8 mouse cellular contexts compared by ENCODE assay signal in genomic region chr7:73539116-73539682, GRCm38 (mm10). TPM values are rescaled to one million over a fixed set of nuclear protein-coding genes. Genes with fewer than 3 reads are reported as not detected.
DNase-seq lines count a peak whose midpoint lies in the region; ATAC-seq and TF ChIP-seq lines count a peak whose summit lies in the region.

No protein-coding gene starts in this region.

- ATAC-seq in lung, embryonic 16.5 days (ENCODE audit: low read depth): no peak
- ATAC-seq in embryonic facial prominence, embryonic 11.5 days (replicated peaks; ENCODE audit: insufficient number of reproducible peaks, low FRiP score, low TSS enrichment, low read depth): no peak
- ATAC-seq in limb, embryonic 11.5 days (ENCODE audit: insufficient number of reproducible peaks, low FRiP score, low TSS enrichment, low read depth): no peak
- no peak for ATAC-seq in erythroid progenitor cell, adult 5-6 weeks (replicated peaks; ENCODE audit: low FRiP score, poor library complexity, severe bottlenecking)

- TF ChIP-seq POLR2A in olfactory bulb, adult 2 months (IDR thresholded peaks at IDR 0.05; ENCODE audit: insufficient read depth, low read depth, low read length): no peak

- WGBS in lung, embryonic 16.5 days: 20% methylated on average over 2 of the region's 2 CpGs
- WGBS in embryonic facial prominence, embryonic 11.5 days: 34% methylated on average over 2 of the region's 2 CpGs
- WGBS in limb, embryonic 11.5 days: 21% methylated on average over 2 of the region's 2 CpGs
- 3% methylated on average over 2 of the region's 2 CpGs for WGBS in olfactory bulb, adult 2 months

- peak overlapping the region; percentile 79 for H3K4me2 ChIP-seq in lung, embryonic 16.5 days (ENCODE audit: low read depth, low read length)
- H3K4me2 ChIP-seq in embryonic facial prominence, embryonic 11.5 days (ENCODE audit: low read depth, low read length): peak overlapping the region; percentile 48
- peak overlapping the region; percentile 70 for H3K4me2 ChIP-seq in limb, embryonic 11.5 days (ENCODE audit: low read depth, severe bottlenecking)

- no peak for DNase-seq in lung, postnatal 36 days
- peak; percentile 60 for DNase-seq in embryonic facial prominence, embryonic 11.5 days (ENCODE audit: low spot score)
- DNase-seq in limb, embryonic 11.5 days (ENCODE audit: low spot score): no peak
- DNase-seq in cerebellum, adult 11-12 months: no peak
- DNase-seq in MN1 (ENCODE audit: low spot score): no peak

- H3K9ac ChIP-seq in lung, embryonic 16.5 days (ENCODE audit: low read length): peak overlapping the region; percentile 74
- H3K9ac ChIP-seq in embryonic facial prominence, embryonic 11.5 days (replicated peaks; ENCODE audit: low read length): peak overlapping the region; percentile 40; the same call in 1 of the 2 replicates
- peak overlapping the region; percentile 59; the same call in 1 of the 2 replicates for H3K9ac ChIP-seq in limb, embryonic 11.5 days (ENCODE audit: low read length)

- peak overlapping the region; percentile 51 for H3K4me3 ChIP-seq in lung, embryonic 16.5 days (ENCODE audit: low read length)
- H3K4me3 ChIP-seq in embryonic facial prominence, embryonic 11.5 days (ENCODE audit: low read depth, low read length): peak overlapping the region; percentile 24; the same call in 1 of the 2 replicates
- peak overlapping the region; percentile 30 for H3K4me3 ChIP-seq in limb, embryonic 11.5 days (ENCODE audit: low read depth, low read length)
- H3K4me3 ChIP-seq in olfactory bulb, adult 2 months (ENCODE audit: insufficient read depth, low read depth, low read length): no peak overlapping the region

- peaks cover 20% of the 10 kb centered on the region for H3K4me1 ChIP-seq in lung, embryonic 16.5 days (replicated peaks; ENCODE audit: control insufficient read depth, insufficient read depth, low read length)
- H3K4me1 ChIP-seq in embryonic facial prominence, embryonic 11.5 days (ENCODE audit: control insufficient read depth, insufficient read depth, low read length): no peaks in the 10 kb centered on the region
- H3K4me1 ChIP-seq in limb, embryonic 11.5 days (ENCODE audit: control insufficient read depth, insufficient read depth, low read length): peaks cover 1% of the 10 kb centered on the region; the same call in 1 of the 2 replicates
- no peaks in the 10 kb centered on the region; the same call in 1 of the 2 replicates for H3K4me1 ChIP-seq in olfactory bulb, adult 2 months (ENCODE audit: control insufficient read depth, insufficient read depth, low read length)

- peaks cover 5% of the 10 kb centered on the region for H3K36me3 ChIP-seq in lung, embryonic 16.5 days (ENCODE audit: control insufficient read depth, insufficient read depth, low read length)
- H3K36me3 ChIP-seq in embryonic facial prominence, embryonic 11.5 days (replicated peaks; ENCODE audit: control insufficient read depth, insufficient read depth, low read depth, low read length): no peaks in the 10 kb centered on the region; the same call in 1 of the 2 replicates
- 0 out of 2 replicates have a peak, but pooled peaks cover 2% of the 10 kb centered on the region for H3K36me3 ChIP-seq in limb, embryonic 11.5 days (ENCODE audit: control insufficient read depth, insufficient read depth, low read length)

- peak overlapping the region; percentile 73; the same call in 1 of the 2 replicates for H3K27ac ChIP-seq in lung, embryonic 16.5 days (ENCODE audit: low read length)
- H3K27ac ChIP-seq in embryonic facial prominence, embryonic 11.5 days (replicated peaks; ENCODE audit: low read depth, low read length): 0 out of 2 replicates have a peak overlapping the region, but pooled peaks have one; percentile 2
- no peak overlapping the region for H3K27ac ChIP-seq in limb, embryonic 11.5 days (replicated peaks; ENCODE audit: low read depth, low read length)
- peak overlapping the region; percentile 90 for H3K27ac ChIP-seq in olfactory bulb, adult 2 months (ENCODE audit: insufficient read depth, low read depth, low read length)

- no peaks in the 10 kb centered on the region for H3K9me3 ChIP-seq in lung, embryonic 16.5 days (ENCODE audit: control insufficient read depth, low read length)
- H3K9me3 ChIP-seq in embryonic facial prominence, embryonic 11.5 days (replicated peaks; ENCODE audit: control insufficient read depth, low read length): no peaks in the 10 kb centered on the region
- H3K9me3 ChIP-seq in limb, embryonic 11.5 days (ENCODE audit: control insufficient read depth, low read length): no peaks in the 10 kb centered on the region

- no peaks in the 10 kb centered on the region for H3K27me3 ChIP-seq in lung, embryonic 16.5 days (ENCODE audit: control insufficient read depth, insufficient read depth, low read depth, low read length)
- no peaks in the 10 kb centered on the region for H3K27me3 ChIP-seq in embryonic facial prominence, embryonic 11.5 days (ENCODE audit: control insufficient read depth, insufficient read depth, low read length)
- no peaks in the 10 kb centered on the region for H3K27me3 ChIP-seq in limb, embryonic 11.5 days (ENCODE audit: control insufficient read depth, insufficient read depth, low read length)

- no peak for TF ChIP-seq CTCF in olfactory bulb, adult 2 months (IDR thresholded peaks at IDR 0.05; ENCODE audit: insufficient read depth, low read depth, low read length)

RNA-seq across cellular contexts. Expression of gene Chd2, which starts 2.4 kb away (rescaled TPM):
- polyA plus RNA-seq in lung, embryonic 16.5 days (2015; fragmentation: Nextera tagmentation; extraction: Ambion mirVana): 53.7 and 58.9 TPM in 2 replicates
- polyA plus RNA-seq in embryonic facial prominence, embryonic 11.5 days (2014; fragmentation: Nextera tagmentation; extraction: Ambion mirVana): 46.6 and 47.8 TPM in 2 replicates
- 48.9 and 64.6 TPM in 2 replicates for polyA plus RNA-seq in limb, embryonic 11.5 days (2014; fragmentation: Nextera tagmentation; extraction: Ambion mirVana)
- 211 and 544 TPM in 2 replicates for polyA plus RNA-seq in olfactory bulb, adult 2 months (2012; ENCODE audit: insufficient read depth, insufficient read length, low replicate concordance, missing spikeins)
- 63.1 and 106 TPM in 2 replicates for total RNA-seq in erythroid progenitor cell, adult 5-6 weeks (2015; ENCODE audit: low replicate concordance)
- total RNA-seq in erythroid progenitor cell, adult 5-6 weeks (2017; ENCODE audit: low replicate concordance): 179 and 206 TPM in 2 replicates
